Mouse (Mus musculus): ENCODE results near the gene Tstd2.

Gene Tstd2

GRCm38 (mm10) chr4:46119514-46120094 is 18.9 kb downstream of the Tstd2 start:
- DNase-seq (ENCODE audit: low spot score), result no peak

GRCm38 (mm10) chr4:46117536-46117935 is 21.0 kb downstream of the Tstd2 start:
- DNase-seq (ENCODE audit: low spot score), result no peak

GRCm38 (mm10) chr4:46116544-46117175 is 21.8 kb downstream of the Tstd2 start:
- no peak for DNase-seq (ENCODE audit: low spot score)

GRCm38 (mm10) chr4:46115308-46115707 is 23.2 kb downstream of the Tstd2 start:
- DNase-seq (ENCODE audit: low spot score), result peak; percentile 47

- peak; percentile 43 for DNase-seq (ENCODE audit: low spot score)
Observed at GRCm38 (mm10) chr4:46111361-46111760, 27.1 kb downstream of the Tstd2 start.

- no peak for DNase-seq (ENCODE audit: low spot score)
Observed at GRCm38 (mm10) chr4:46110084-46110483, 28.4 kb downstream of the Tstd2 start.

- DNase-seq (ENCODE audit: low spot score), result no peak
Observed at GRCm38 (mm10) chr4:46102078-46102769, 36.3 kb downstream of the Tstd2 start.

GRCm38 (mm10) chr4:46101211-46101711 is 37.2 kb downstream of the Tstd2 start:
- DNase-seq (ENCODE audit: low spot score), result peak; percentile 57

- no peak for DNase-seq (ENCODE audit: low spot score)
Observed at GRCm38 (mm10) chr4:46100539-46100938, 38.0 kb downstream of the Tstd2 start.

GRCm38 (mm10) chr4:46099132-46099531 is 39.4 kb downstream of the Tstd2 start:
- no peak for DNase-seq (ENCODE audit: low spot score)

- no peak for DNase-seq (ENCODE audit: low spot score)
Observed at GRCm38 (mm10) chr4:46097591-46097990, 40.9 kb downstream of the Tstd2 start.

GRCm38 (mm10) chr4:46096546-46096945 is 41.9 kb downstream of the Tstd2 start:
- DNase-seq (ENCODE audit: low spot score), result no peak

- DNase-seq (ENCODE audit: low spot score), result no peak
Observed at GRCm38 (mm10) chr4:46095826-46096159, 42.7 kb downstream of the Tstd2 start.

GRCm38 (mm10) chr4:46094916-46095825 is 43.3 kb downstream of the Tstd2 start:
- peak; percentile 60 for DNase-seq (ENCODE audit: low spot score)

- DNase-seq (ENCODE audit: low spot score), result peak; percentile 74
Observed at GRCm38 (mm10) chr4:46092429-46093076, 45.9 kb downstream of the Tstd2 start.

- no peak for DNase-seq (ENCODE audit: low spot score)
Observed at GRCm38 (mm10) chr4:46089524-46090125, 48.9 kb downstream of the Tstd2 start.

- DNase-seq (ENCODE audit: low spot score), result peak; percentile 64
Observed at GRCm38 (mm10) chr4:46087852-46088251, 50.6 kb downstream of the Tstd2 start.

GRCm38 (mm10) chr4:46087427-46087771 is 51.1 kb downstream of the Tstd2 start:
- DNase-seq (ENCODE audit: low spot score), result no peak

GRCm38 (mm10) chr4:46086718-46087426 is 51.6 kb downstream of the Tstd2 start:
- DNase-seq (ENCODE audit: low spot score), result no peak

GRCm38 (mm10) chr4:46085223-46085811 is 53.2 kb downstream of the Tstd2 start:
- peak; percentile 81 for DNase-seq (ENCODE audit: low spot score)
